Mouse (Mus musculus) cortical plate, adult 2 months (tissue): ENCODE results near the gene Shc3.

ENCODE experiments used
- CTCF ChIP-seq: fragments of 200-500 bp; IDR thresholded peaks from 2 replicates; pipeline ENCODE4 v1.5.1; 2011; ENCODE audit warnings: mild to moderate bottlenecking, control low read depth, low read length; ENCODE audit not compliant: insufficient read depth; ENCODE audit errors: extremely low read depth
- POLR2A ChIP-seq: fragments of 200-500 bp; IDR thresholded peaks from 2 replicates; pipeline ENCODE4 v1.6.1; 2011; ENCODE audit warnings: mild to moderate bottlenecking, low read length, control low read depth; ENCODE audit not compliant: insufficient read depth; ENCODE audit errors: extremely low read depth

DNA sequence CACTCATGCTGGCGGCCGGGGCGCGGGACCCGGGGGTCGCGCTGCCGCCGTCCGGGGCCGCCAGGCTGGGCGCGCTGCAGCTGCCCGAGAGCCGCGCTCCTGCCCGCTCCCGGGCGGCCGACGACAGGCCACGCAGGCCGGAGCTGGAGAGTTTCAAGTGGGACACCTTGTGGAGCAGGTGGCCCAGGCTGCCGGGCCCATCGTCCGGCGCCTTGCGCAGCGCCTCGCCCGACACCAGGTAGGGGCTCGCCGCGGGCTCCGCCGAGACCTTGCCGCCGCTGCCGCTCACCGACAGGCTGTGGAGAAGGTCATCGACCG, 2.2 kb downstream of the Shc3 start:
- TF ChIP-seq CTCF (no peak), POLR2A (no peak)
